Mouse (Mus musculus): ENCODE measurements around the gene Txndc2. TPM values are rescaled to one million over a fixed set of nuclear protein-coding genes. Genes with fewer than 3 reads are reported as not detected.
A peak's percentile ranks its signal among the peaks of the same experiment; 100 is the strongest.

Gene Txndc2
- total RNA-seq, 2 experiments from 2014 or later, result 0.17 TPM; not detected in 1

GRCm38 (mm10) chr17:65613463-65614412 is 28.2 kb downstream of the Txndc2 start, which contains the start of gene Vapa:
Gene Vapa (minus strand): TSS chr17:65613555.
- peak; percentile 73 for ATAC-seq (replicated peaks; ENCODE audit: poor library complexity)

- ATAC-seq (replicated peaks; ENCODE audit: poor library complexity), result peak; percentile 0; the same call in 1 of the 2 replicates
These were observed 28.9 kb downstream of the Txndc2 start for GRCm38 (mm10) chr17:65613142-65613462.

GRCm38 (mm10) chr17:65612391-65613141 is 29.4 kb downstream of the Txndc2 start:
- no peak for ATAC-seq (replicated peaks; ENCODE audit: poor library complexity)

- ATAC-seq (replicated peaks; ENCODE audit: poor library complexity), result no peak
These were observed 30.2 kb downstream of the Txndc2 start for GRCm38 (mm10) chr17:65611721-65612120.

- ATAC-seq (replicated peaks; ENCODE audit: poor library complexity), result peak; percentile 33
These were observed 33.2 kb downstream of the Txndc2 start for GRCm38 (mm10) chr17:65608743-65609142.

- no peak for ATAC-seq (replicated peaks; ENCODE audit: poor library complexity)
These were observed 33.7 kb downstream of the Txndc2 start for GRCm38 (mm10) chr17:65608312-65608687.

- 0 out of 2 replicates have a peak, but pooled peaks have one; percentile 12 for ATAC-seq (replicated peaks; ENCODE audit: poor library complexity)
These were observed 34.2 kb downstream of the Txndc2 start for GRCm38 (mm10) chr17:65607574-65608311.

GRCm38 (mm10) chr17:65606014-65606413 is 36.0 kb downstream of the Txndc2 start:
- peak; percentile 56 for ATAC-seq (replicated peaks; ENCODE audit: poor library complexity)

GRCm38 (mm10) chr17:65604892-65605291 is 37.1 kb downstream of the Txndc2 start:
- ATAC-seq (replicated peaks; ENCODE audit: poor library complexity), result peak; percentile 33

- ATAC-seq (replicated peaks; ENCODE audit: poor library complexity), result peak; percentile 22; the same call in 1 of the 2 replicates
These were observed 37.7 kb downstream of the Txndc2 start for GRCm38 (mm10) chr17:65604315-65604714.

GRCm38 (mm10) chr17:65597857-65598486 is 44.0 kb downstream of the Txndc2 start:
- ATAC-seq (replicated peaks; ENCODE audit: poor library complexity), result no peak

GRCm38 (mm10) chr17:65594687-65595086 is 47.3 kb downstream of the Txndc2 start:
- ATAC-seq (replicated peaks; ENCODE audit: poor library complexity), result no peak

Other genes starting within 250 kb of the Txndc2 start
- gene Tmem232, start 101.4 kb downstream of the Txndc2 start, total RNA-seq (2015), result not detected in 2 replicates
- gene Tmem232, start 101.4 kb downstream of the Txndc2 start, total RNA-seq (2017), result not detected in 2 replicates
- gene Vapa, start 28.6 kb downstream of the Txndc2 start, total RNA-seq (2015), result 195 and 214 TPM in 2 replicates
- gene Vapa, start 28.6 kb downstream of the Txndc2 start, total RNA-seq (2017), result 141 and 147 TPM in 2 replicates
- gene Rab31, start 130.6 kb upstream of the Txndc2 start, total RNA-seq (2015), result 44.3 and 46.2 TPM in 2 replicates
- 73.3 and 75.1 TPM in 2 replicates for gene Rab31, start 130.6 kb upstream of the Txndc2 start, total RNA-seq (2017)
- gene Ppp4r1, start 140.4 kb upstream of the Txndc2 start, total RNA-seq (2015), result 39.9 and 44.5 TPM in 2 replicates
- gene Ppp4r1, start 140.4 kb upstream of the Txndc2 start, total RNA-seq (2017), result 48.1 and 65.4 TPM in 2 replicates
- gene Ralbp1, start 243.6 kb upstream of the Txndc2 start, total RNA-seq (2015), result 33.8 and 35.2 TPM in 2 replicates
- 92.5 and 96.5 TPM in 2 replicates for gene Ralbp1, start 243.6 kb upstream of the Txndc2 start, total RNA-seq (2017)

Measured in megakaryocyte progenitor cell, adult 5-6 weeks (primary cell).